Mouse (Mus musculus) spleen, adult 2 months (tissue): ENCODE results near the gene Tenm3. TPM values are rescaled to one million over a fixed set of nuclear protein-coding genes. Genes with fewer than 3 reads are reported as not detected.

Source experiments
- DNase-seq, 2 experiments: peaks; one replicate each; pipeline versions ENCODE4 v3.0.0 to v3.0.0-alpha.2; 2012 to 2021; ENCODE audit warnings: low spot score in 2 of 2, low read depth in 1 of 2
- H3K27ac ChIP-seq: fragments of 200-500 bp; 2 replicates; pipeline ENCODE4 v1.5.1; 2012; ENCODE audit warnings: low read length, inconsistent platforms; ENCODE audit not compliant: insufficient read depth
- H3K27me3 ChIP-seq: fragments of 200-500 bp; 2 replicates; pipeline ENCODE4 v1.6.1; 2012; ENCODE audit warnings: mild to moderate bottlenecking, moderate library complexity, low read length, inconsistent platforms; ENCODE audit not compliant: control insufficient read depth, insufficient read depth
- H3K36me3 ChIP-seq: fragments of 200-500 bp; 2 replicates; pipeline ENCODE4 v1.6.1; 2012; ENCODE audit warnings: mild to moderate bottlenecking, low read length, inconsistent platforms; ENCODE audit not compliant: control insufficient read depth, insufficient read depth
- H3K4me1 ChIP-seq: fragments of 200-500 bp; 2 replicates; pipeline ENCODE4 v1.6.1; 2011; ENCODE audit warnings: inconsistent platforms; ENCODE audit not compliant: control insufficient read depth, insufficient read depth, insufficient read length
- H3K4me3 ChIP-seq: fragments of 200-500 bp; 2 replicates; pipeline ENCODE4 v1.5.1; 2011; ENCODE audit warnings: mild to moderate bottlenecking, inconsistent platforms; ENCODE audit not compliant: insufficient read depth, insufficient read length; ENCODE audit errors: extremely low read depth
- CTCF ChIP-seq: fragments of 200-500 bp; IDR thresholded peaks from 2 replicates; pipeline ENCODE4 v1.5.1; 2011; ENCODE audit warnings: mild to moderate bottlenecking, inconsistent platforms; ENCODE audit not compliant: insufficient read depth, insufficient read length, insufficient replicate concordance; ENCODE audit errors: extremely low read depth
- POLR2A ChIP-seq: fragments of 200-500 bp; IDR thresholded peaks from 2 replicates; pipeline ENCODE4 v1.6.1; 2011; ENCODE audit warnings: low read depth, low read length, inconsistent platforms
- WGBS: fragments of 180-500 bp; shearing (Covaris S2); methylation state at CpG from one replicate; pipeline ENCODE4 v1.1.7; 2018; 5-methylcytosine and 5-hydroxymethylcytosine counted together
- polyA plus RNA-seq: library from polyadenylated mRNA; depleted of rRNA; stranded (reverse); fragments of >200 nt; gene quantifications from 2 replicates; pipeline ENCODE4 v1.2.3, GENCODE M21; 2012

The Tenm3 gene
- polyA plus RNA-seq, 1 experiment = 0.48 TPM

GRCm38 (mm10) chr8:48835745-48836144, 8.0 kb downstream of the Tenm3 start:
- no peak for DNase-seq
- TF ChIP-seq CTCF = no peak
- no peak for TF ChIP-seq POLR2A
- H3K4me3 ChIP-seq = no peak overlapping the region
- no peaks in the 10 kb centered on the region for H3K36me3 ChIP-seq
- H3K4me1 ChIP-seq = no peaks in the 10 kb centered on the region
- H3K27ac ChIP-seq = no peak overlapping the region
- no peaks in the 10 kb centered on the region for H3K27me3 ChIP-seq
- 78% methylated on average over 2 of the region's 2 CpGs for WGBS

- DNase-seq = no peak
- Histone ChIP-seq H3K27me3 (no peaks in the 10 kb centered on the region), H3K27ac (no peak overlapping the region), H3K36me3 (no peaks in the 10 kb centered on the region), H3K4me3 (no peak overlapping the region), H3K4me1 (no peaks in the 10 kb centered on the region)
- WGBS = 60% methylated on average over 9 of the region's 9 CpGs
- TF ChIP-seq CTCF (no peak), POLR2A (no peak)
These were observed 16.3 kb downstream of the Tenm3 start for GRCm38 (mm10) chr8:48827454-48827853.

- Histone ChIP-seq H3K4me1 (no peaks in the 10 kb centered on the region), H3K27me3 (no peaks in the 10 kb centered on the region), H3K27ac (no peak overlapping the region), H3K36me3 (no peaks in the 10 kb centered on the region), H3K4me3 (no peak overlapping the region)
- no peak for TF ChIP-seq CTCF
- no peak for TF ChIP-seq POLR2A
- 86% methylated on average over 7 of the region's 7 CpGs for WGBS
- no peak for DNase-seq
These were observed 18.1 kb downstream of the Tenm3 start for GRCm38 (mm10) chr8:48825666-48826065.

- DNase-seq = no peak
- no peaks in the 10 kb centered on the region for H3K36me3 ChIP-seq
- WGBS = 80% methylated on average over 4 of the region's 4 CpGs
- no peak overlapping the region for H3K4me3 ChIP-seq
- no peaks in the 10 kb centered on the region for H3K27me3 ChIP-seq
- no peaks in the 10 kb centered on the region for H3K4me1 ChIP-seq
- no peak overlapping the region for H3K27ac ChIP-seq
- TF ChIP-seq CTCF = no peak
- TF ChIP-seq POLR2A = no peak
These were observed 21.5 kb downstream of the Tenm3 start for GRCm38 (mm10) chr8:48822291-48822690.

- H3K4me3 ChIP-seq = no peak overlapping the region
- no peaks in the 10 kb centered on the region for H3K27me3 ChIP-seq
- DNase-seq = no peak
- TF ChIP-seq POLR2A (no peak), CTCF (no peak)
- H3K27ac ChIP-seq = no peak overlapping the region
- no peaks in the 10 kb centered on the region for H3K4me1 ChIP-seq
- WGBS = 79% methylated on average over 6 of the region's 6 CpGs
- no peaks in the 10 kb centered on the region for H3K36me3 ChIP-seq
These were observed 23.8 kb downstream of the Tenm3 start for GRCm38 (mm10) chr8:48819962-48820361.

- WGBS = 85% methylated on average over 5 of the region's 5 CpGs
- Histone ChIP-seq H3K27ac (no peak overlapping the region), H3K27me3 (no peaks in the 10 kb centered on the region), H3K4me3 (no peak overlapping the region), H3K36me3 (no peaks in the 10 kb centered on the region), H3K4me1 (no peaks in the 10 kb centered on the region)
- TF ChIP-seq POLR2A = no peak
- no peak for TF ChIP-seq CTCF
- no peak for DNase-seq
These were observed 24.4 kb downstream of the Tenm3 start for GRCm38 (mm10) chr8:48819348-48819747.

- H3K4me1 ChIP-seq = no peaks in the 10 kb centered on the region
- no peaks in the 10 kb centered on the region for H3K36me3 ChIP-seq
- DNase-seq = no peak
- WGBS = 51% methylated on average over 13 of the region's 13 CpGs
- no peak overlapping the region for H3K4me3 ChIP-seq
- TF ChIP-seq CTCF (no peak), POLR2A (no peak)
- H3K27ac ChIP-seq = no peak overlapping the region
- no peaks in the 10 kb centered on the region for H3K27me3 ChIP-seq
These were observed 26.8 kb downstream of the Tenm3 start for GRCm38 (mm10) chr8:48816941-48817340.
